Mouse (Mus musculus): ENCODE data around the gene Itprid2. TPM values are rescaled to one million over a fixed set of nuclear protein-coding genes. Genes with fewer than 3 reads are reported as not detected.

Itprid2 gene
- polyA plus RNA-seq, 1 experiment from 2014 or later = 19.7 TPM

GRCm38 (mm10) chr2:79683258-79683657 is 48.1 kb downstream of the Itprid2 start:
- no peak for ATAC-seq (ENCODE audit: insufficient read depth, low FRiP score)
- no peak overlapping the region for H3K4me3 ChIP-seq (replicated peaks; ENCODE audit: low read length)
- no peaks in the 10 kb centered on the region for H3K27me3 ChIP-seq (ENCODE audit: control insufficient read depth, insufficient read depth, low read length)
- H3K9me3 ChIP-seq (replicated peaks; ENCODE audit: control insufficient read depth, low read length) = no peaks in the 10 kb centered on the region
- no peak overlapping the region for H3K27ac ChIP-seq (ENCODE audit: low read length)
- no peak overlapping the region for H3K9ac ChIP-seq (ENCODE audit: low read length)
- 91% methylated on average over 4 of the region's 4 CpGs for WGBS
- H3K4me1 ChIP-seq (ENCODE audit: control insufficient read depth, insufficient read depth, low read length) = no peaks in the 10 kb centered on the region
- peaks cover 4% of the 10 kb centered on the region; the same call in 1 of the 2 replicates for H3K36me3 ChIP-seq (ENCODE audit: control insufficient read depth, insufficient read depth, low read length)
- H3K4me2 ChIP-seq (ENCODE audit: low read depth, low read length) = no peak overlapping the region

- H3K9me3 ChIP-seq (replicated peaks; ENCODE audit: control insufficient read depth, low read length) = no peaks in the 10 kb centered on the region
- 38% methylated on average over 3 of the region's 3 CpGs for WGBS
- ATAC-seq (ENCODE audit: insufficient read depth, low FRiP score) = no peak
Measured at GRCm38 (mm10) chr2:79690838-79691237, 55.7 kb downstream of the Itprid2 start.

GRCm38 (mm10) chr2:79695190-79695589 is 60.0 kb downstream of the Itprid2 start:
- Histone ChIP-seq H3K9me3 (replicated peaks; ENCODE audit: control insufficient read depth, low read length) (no peaks in the 10 kb centered on the region), H3K4me3 (replicated peaks; ENCODE audit: low read length) (no peak overlapping the region), H3K4me1 (ENCODE audit: control insufficient read depth, insufficient read depth, low read length) (peaks cover 3% of the 10 kb centered on the region; the same call in 1 of the 2 replicates), H3K9ac (ENCODE audit: low read length) (no peak overlapping the region), H3K27me3 (ENCODE audit: control insufficient read depth, insufficient read depth, low read length) (no peaks in the 10 kb centered on the region), H3K4me2 (ENCODE audit: low read depth, low read length) (no peak overlapping the region), H3K27ac (ENCODE audit: low read length) (no peak overlapping the region), H3K36me3 (ENCODE audit: control insufficient read depth, insufficient read depth, low read length) (no peaks in the 10 kb centered on the region)
- no peak for ATAC-seq (ENCODE audit: insufficient read depth, low FRiP score)
- 89% methylated on average over 4 of the region's 4 CpGs for WGBS

More at GRCm38 (mm10) chr2:79690838-79691237, 55.7 kb downstream of the Itprid2 start:
- Histone ChIP-seq H3K27me3 (ENCODE audit: control insufficient read depth, insufficient read depth, low read length) (no peaks in the 10 kb centered on the region), H3K27ac (ENCODE audit: low read length) (no peak overlapping the region), H3K36me3 (ENCODE audit: control insufficient read depth, insufficient read depth, low read length) (no peaks in the 10 kb centered on the region), H3K4me1 (ENCODE audit: control insufficient read depth, insufficient read depth, low read length) (peaks cover 3% of the 10 kb centered on the region; the same call in 1 of the 2 replicates), H3K4me2 (ENCODE audit: low read depth, low read length) (no peak overlapping the region), H3K4me3 (replicated peaks; ENCODE audit: low read length) (no peak overlapping the region), H3K9ac (ENCODE audit: low read length) (no peak overlapping the region)

DNA sequence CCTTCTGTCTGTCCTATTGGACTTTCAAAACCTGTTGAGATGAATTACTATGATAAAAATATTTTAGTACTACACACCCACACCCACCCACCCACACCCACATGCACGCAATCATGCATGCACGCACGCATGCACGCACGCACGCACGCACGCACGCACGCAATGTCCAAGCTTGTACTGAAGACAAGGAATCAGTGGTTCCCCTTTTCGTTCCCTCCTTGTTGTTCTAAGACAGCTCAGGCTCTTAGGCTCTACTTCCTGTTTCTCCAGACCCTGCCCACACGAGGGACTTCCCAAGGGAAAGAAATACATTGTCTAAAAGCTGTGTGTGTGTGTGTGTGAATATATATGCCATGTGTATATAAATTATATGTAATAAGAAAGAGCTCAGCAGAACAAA is 60.8 kb downstream of the Itprid2 start:
- Histone ChIP-seq H3K36me3 (ENCODE audit: control insufficient read depth, insufficient read depth, low read length) (no peaks in the 10 kb centered on the region), H3K27ac (ENCODE audit: low read length) (no peak overlapping the region), H3K9ac (ENCODE audit: low read length) (no peak overlapping the region), H3K4me3 (replicated peaks; ENCODE audit: low read length) (no peak overlapping the region), H3K27me3 (ENCODE audit: control insufficient read depth, insufficient read depth, low read length) (no peaks in the 10 kb centered on the region), H3K4me1 (ENCODE audit: control insufficient read depth, insufficient read depth, low read length) (no peaks in the 10 kb centered on the region), H3K9me3 (replicated peaks; ENCODE audit: control insufficient read depth, low read length) (no peaks in the 10 kb centered on the region), H3K4me2 (ENCODE audit: low read depth, low read length) (no peak overlapping the region)
- ATAC-seq (ENCODE audit: insufficient read depth, low FRiP score) = no peak
- WGBS = 89% methylated on average over 12 of the region's 12 CpGs

- Histone ChIP-seq H3K4me1 (ENCODE audit: control insufficient read depth, insufficient read depth, low read length) (no peaks in the 10 kb centered on the region), H3K27ac (ENCODE audit: low read length) (no peak overlapping the region), H3K9ac (ENCODE audit: low read length) (no peak overlapping the region), H3K36me3 (ENCODE audit: control insufficient read depth, insufficient read depth, low read length) (no peaks in the 10 kb centered on the region), H3K4me2 (ENCODE audit: low read depth, low read length) (no peak overlapping the region), H3K4me3 (replicated peaks; ENCODE audit: low read length) (no peak overlapping the region), H3K9me3 (replicated peaks; ENCODE audit: control insufficient read depth, low read length) (no peaks in the 10 kb centered on the region), H3K27me3 (ENCODE audit: control insufficient read depth, insufficient read depth, low read length) (no peaks in the 10 kb centered on the region)
- no peak for ATAC-seq (ENCODE audit: insufficient read depth, low FRiP score)
- WGBS = 74% methylated on average over 10 of the region's 10 CpGs
Measured at GRCm38 (mm10) chr2:79696478-79697230, 61.5 kb downstream of the Itprid2 start.

- Histone ChIP-seq H3K9ac (ENCODE audit: low read length) (no peak overlapping the region), H3K4me2 (ENCODE audit: low read depth, low read length) (no peak overlapping the region), H3K27me3 (ENCODE audit: control insufficient read depth, insufficient read depth, low read length) (no peaks in the 10 kb centered on the region), H3K36me3 (ENCODE audit: control insufficient read depth, insufficient read depth, low read length) (no peaks in the 10 kb centered on the region), H3K27ac (ENCODE audit: low read length) (0 out of 2 replicates have a peak overlapping the region, but pooled peaks have one; percentile 23), H3K4me3 (replicated peaks; ENCODE audit: low read length) (no peak overlapping the region), H3K9me3 (replicated peaks; ENCODE audit: control insufficient read depth, low read length) (no peaks in the 10 kb centered on the region), H3K4me1 (ENCODE audit: control insufficient read depth, insufficient read depth, low read length) (no peaks in the 10 kb centered on the region)
- 49% methylated on average over 2 of the region's 2 CpGs for WGBS
- ATAC-seq (ENCODE audit: insufficient read depth, low FRiP score) = no peak
Measured at GRCm38 (mm10) chr2:79698166-79698565, 63.0 kb downstream of the Itprid2 start.

DNA sequence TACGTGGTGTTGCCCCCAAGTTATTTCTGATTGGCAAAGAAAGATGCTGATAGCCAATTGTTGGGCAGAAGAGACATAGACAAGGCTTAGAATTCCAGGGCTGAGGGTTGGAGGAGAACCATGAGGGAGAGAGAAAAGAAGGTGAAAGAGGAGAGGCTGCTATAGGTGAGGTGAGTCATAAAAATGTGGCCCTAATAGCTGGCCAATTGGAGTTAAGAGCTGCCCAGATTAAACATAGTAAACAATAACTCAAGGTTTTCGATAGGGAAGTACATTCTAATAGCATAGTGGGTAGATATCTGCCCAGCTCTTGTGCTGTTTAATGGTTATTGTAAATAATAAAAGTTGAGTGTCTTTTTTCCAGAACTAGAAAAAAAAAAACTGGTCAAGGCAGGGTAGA is 69.6 kb downstream of the Itprid2 start:
- peak; percentile 13; the same call in 1 of the 2 replicates for ATAC-seq (ENCODE audit: insufficient read depth, low FRiP score)
- Histone ChIP-seq H3K27ac (ENCODE audit: low read length) (no peak overlapping the region), H3K4me3 (replicated peaks; ENCODE audit: low read length) (no peak overlapping the region), H3K4me2 (ENCODE audit: low read depth, low read length) (no peak overlapping the region), H3K36me3 (ENCODE audit: control insufficient read depth, insufficient read depth, low read length) (no peaks in the 10 kb centered on the region), H3K9me3 (replicated peaks; ENCODE audit: control insufficient read depth, low read length) (no peaks in the 10 kb centered on the region), H3K27me3 (ENCODE audit: control insufficient read depth, insufficient read depth, low read length) (no peaks in the 10 kb centered on the region), H3K4me1 (ENCODE audit: control insufficient read depth, insufficient read depth, low read length) (no peaks in the 10 kb centered on the region), H3K9ac (ENCODE audit: low read length) (no peak overlapping the region)
- WGBS = 76% methylated on average over 2 of the region's 2 CpGs

DNA sequence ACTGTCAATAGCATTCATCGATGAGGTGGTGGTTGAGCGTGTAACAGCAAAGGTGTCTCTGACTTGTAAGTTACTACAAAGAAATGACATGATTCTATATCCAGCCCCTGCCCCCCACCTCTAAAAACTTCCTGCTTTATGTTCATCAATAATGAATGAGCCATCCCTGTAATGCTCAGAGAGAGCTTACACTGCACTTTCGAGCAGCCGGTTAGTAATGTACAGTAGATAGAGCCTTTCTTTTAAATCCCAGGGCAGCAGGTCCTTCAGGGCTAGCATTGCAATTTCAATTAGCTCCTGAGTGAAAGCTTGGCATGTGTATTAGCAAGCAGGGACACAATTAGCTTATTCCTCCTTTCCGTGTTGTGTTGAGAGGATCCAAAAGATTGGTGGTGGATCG is 72.4 kb downstream of the Itprid2 start, which contains the start of gene Ppp1r1c:
Ppp1r1c (plus strand) TSS at position 206 of the 400 bp plus-strand sequence.
- no peak within 1 kb of the TSS for H3K9ac ChIP-seq (ENCODE audit: low read length)
- H3K4me3 ChIP-seq (replicated peaks; ENCODE audit: low read length) = no peak within 1 kb of the TSS
- H3K36me3 ChIP-seq (ENCODE audit: control insufficient read depth, insufficient read depth, low read length) = no peaks in the 10 kb centered on the region
- ATAC-seq (ENCODE audit: insufficient read depth, low FRiP score) = no peak
- no peaks in the 10 kb centered on the region for H3K9me3 ChIP-seq (replicated peaks; ENCODE audit: control insufficient read depth, low read length)
- no peaks in the 10 kb centered on the region for H3K27me3 ChIP-seq (ENCODE audit: control insufficient read depth, insufficient read depth, low read length)
- no peaks in the 10 kb centered on the region for H3K4me1 ChIP-seq (ENCODE audit: control insufficient read depth, insufficient read depth, low read length)
- H3K27ac ChIP-seq (ENCODE audit: low read length) = no peak within 1 kb of the TSS
- H3K4me2 ChIP-seq (ENCODE audit: low read depth, low read length) = no peak within 1 kb of the TSS
- 80% methylated on average over 6 of the region's 6 CpGs for WGBS

- Histone ChIP-seq H3K27me3 (ENCODE audit: control insufficient read depth, insufficient read depth, low read length) (no peaks in the 10 kb centered on the region), H3K27ac (ENCODE audit: low read length) (no peak overlapping the region), H3K4me1 (ENCODE audit: control insufficient read depth, insufficient read depth, low read length) (no peaks in the 10 kb centered on the region), H3K9me3 (replicated peaks; ENCODE audit: control insufficient read depth, low read length) (no peaks in the 10 kb centered on the region), H3K4me3 (replicated peaks; ENCODE audit: low read length) (no peak overlapping the region), H3K4me2 (ENCODE audit: low read depth, low read length) (no peak overlapping the region), H3K9ac (ENCODE audit: low read length) (no peak overlapping the region), H3K36me3 (ENCODE audit: control insufficient read depth, insufficient read depth, low read length) (no peaks in the 10 kb centered on the region)
- WGBS = 36% methylated on average over 3 of the region's 3 CpGs
- ATAC-seq (ENCODE audit: insufficient read depth, low FRiP score) = no peak
Measured at GRCm38 (mm10) chr2:79713662-79714091, 78.5 kb downstream of the Itprid2 start.
